Mouse (Mus musculus): ENCODE data around the gene Vash1.

Vash1 gene

DNA sequence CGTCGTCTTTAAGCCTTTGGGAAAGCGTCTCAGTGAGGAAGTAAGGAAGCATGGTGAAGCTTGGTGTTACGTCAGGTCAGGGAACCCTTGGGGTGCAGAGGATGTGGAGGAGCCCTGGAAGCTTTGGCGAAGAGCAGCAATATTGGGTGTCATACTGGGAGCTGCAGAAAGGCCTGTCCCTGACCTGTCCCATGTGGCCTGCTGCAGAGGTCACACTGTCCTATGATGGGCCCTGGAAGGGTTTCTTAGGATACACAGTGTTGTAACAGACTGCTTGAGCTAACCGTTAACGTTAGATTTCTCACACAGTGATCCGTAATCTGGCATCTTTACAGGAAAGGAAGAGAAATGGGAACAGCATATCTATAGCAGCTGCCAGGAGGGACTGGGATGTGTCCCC, 3.7 kb downstream of the Vash1 start:
- DNase-seq (ENCODE audit: low read depth, low spot score), result no peak

DNA sequence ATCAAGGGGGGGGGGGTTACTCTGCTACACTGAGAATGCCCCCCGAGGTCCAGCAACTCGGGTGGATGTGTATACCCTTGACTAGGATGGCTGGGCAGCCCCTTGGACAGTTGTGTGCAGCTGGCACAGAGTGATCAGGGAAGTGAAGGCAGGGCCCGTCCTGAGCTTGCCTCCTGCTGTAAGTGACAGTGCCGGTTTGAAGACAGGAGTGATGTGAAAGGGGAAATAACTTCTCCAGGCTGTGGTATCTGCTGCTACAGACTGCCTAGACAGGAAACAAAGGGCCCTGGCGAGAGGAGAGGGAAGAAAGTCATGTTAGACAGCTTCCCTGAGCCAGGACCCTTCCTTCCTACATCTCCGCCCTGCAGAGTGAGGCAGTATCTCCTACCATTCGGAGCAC, 5.2 kb downstream of the Vash1 start:
- no peak for DNase-seq (ENCODE audit: low read depth, low spot score)

DNA sequence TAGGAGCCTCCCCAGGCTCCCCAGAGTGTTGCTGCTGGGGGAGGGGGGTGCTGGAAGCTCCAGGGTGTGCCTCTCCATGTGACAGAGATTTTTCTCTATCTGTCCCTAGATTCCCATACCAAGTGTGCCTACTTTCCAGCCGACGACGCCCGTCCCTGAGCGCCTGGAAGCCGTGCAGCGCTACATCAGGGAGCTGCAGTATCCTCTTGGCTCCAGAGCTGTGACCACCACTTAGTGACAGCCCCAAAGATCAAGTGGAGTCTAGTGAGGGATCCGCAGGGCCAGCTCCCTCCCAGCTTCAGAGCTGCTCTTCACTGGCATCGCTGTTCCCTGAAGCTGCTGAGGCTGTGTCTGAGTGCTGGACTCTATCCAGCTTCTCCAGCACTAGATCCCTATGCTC, 6.8 kb downstream of the Vash1 start:
- no peak for DNase-seq (ENCODE audit: low read depth, low spot score)

DNA sequence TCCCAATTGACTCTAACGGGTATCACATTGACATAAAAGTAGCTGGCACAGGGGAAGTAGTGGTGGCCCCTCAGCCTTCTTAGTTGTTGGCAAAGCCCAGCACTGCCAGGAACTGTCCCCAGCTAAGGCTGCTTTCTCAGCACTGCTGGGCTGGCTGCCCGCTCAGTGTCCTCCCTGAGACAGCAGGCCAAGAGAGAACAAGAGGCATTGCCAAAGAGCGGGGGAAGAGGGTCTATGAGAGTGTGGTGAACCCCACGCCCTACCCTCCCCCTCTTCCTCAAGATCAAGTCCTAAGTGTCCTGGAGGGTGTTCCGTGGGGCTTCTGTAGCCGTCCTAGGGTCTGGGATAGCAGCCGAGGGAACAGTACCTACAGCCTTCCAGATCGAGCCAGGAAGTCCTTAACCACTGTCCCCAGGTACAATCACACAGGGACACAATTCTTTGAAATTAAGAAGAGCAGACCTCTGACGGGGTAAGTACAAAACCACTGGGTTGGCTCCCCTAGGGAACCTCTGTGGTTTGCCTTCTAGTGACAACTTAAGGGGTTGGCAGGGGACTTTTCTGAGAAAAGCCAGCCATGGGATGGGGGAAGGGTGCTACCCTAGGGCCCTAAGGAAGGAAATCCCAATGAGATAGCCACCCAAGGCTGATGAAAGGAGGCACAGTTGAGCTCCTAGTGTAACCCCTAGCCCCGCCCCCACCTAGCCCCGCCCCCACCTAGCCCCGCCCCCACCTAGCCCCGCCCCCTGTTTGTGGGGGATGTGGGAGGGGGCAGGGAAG, 8.2 kb downstream of the Vash1 start:
- peak; percentile 64 for DNase-seq (ENCODE audit: low read depth, low spot score)

DNA sequence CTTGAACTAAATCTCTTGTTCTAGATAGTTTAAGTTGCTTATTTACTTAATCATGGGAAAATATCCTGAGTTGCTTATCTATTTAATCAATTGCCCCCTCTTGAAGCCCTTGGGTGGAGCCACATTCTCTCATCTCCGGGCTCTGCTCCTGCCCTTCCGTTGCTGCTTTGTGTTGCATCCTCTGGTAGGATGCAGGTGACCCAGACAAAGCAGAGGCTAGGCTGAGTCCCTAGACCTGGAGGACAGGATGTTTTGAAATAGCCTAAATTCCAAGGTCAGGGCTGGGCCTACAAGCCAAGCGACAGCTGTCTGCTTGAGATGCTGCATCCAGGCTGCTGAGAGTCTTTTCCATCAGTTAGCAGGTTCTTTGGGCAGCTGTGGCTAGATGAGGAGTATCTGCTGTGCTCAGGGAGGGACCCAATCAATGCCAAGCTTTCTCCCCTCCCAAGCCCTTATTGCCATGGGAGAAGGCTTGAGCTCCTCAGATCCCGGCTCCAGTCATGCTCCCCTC, 9.0 kb downstream of the Vash1 start:
- peak; percentile 83 for DNase-seq (ENCODE audit: low read depth, low spot score)

DNA sequence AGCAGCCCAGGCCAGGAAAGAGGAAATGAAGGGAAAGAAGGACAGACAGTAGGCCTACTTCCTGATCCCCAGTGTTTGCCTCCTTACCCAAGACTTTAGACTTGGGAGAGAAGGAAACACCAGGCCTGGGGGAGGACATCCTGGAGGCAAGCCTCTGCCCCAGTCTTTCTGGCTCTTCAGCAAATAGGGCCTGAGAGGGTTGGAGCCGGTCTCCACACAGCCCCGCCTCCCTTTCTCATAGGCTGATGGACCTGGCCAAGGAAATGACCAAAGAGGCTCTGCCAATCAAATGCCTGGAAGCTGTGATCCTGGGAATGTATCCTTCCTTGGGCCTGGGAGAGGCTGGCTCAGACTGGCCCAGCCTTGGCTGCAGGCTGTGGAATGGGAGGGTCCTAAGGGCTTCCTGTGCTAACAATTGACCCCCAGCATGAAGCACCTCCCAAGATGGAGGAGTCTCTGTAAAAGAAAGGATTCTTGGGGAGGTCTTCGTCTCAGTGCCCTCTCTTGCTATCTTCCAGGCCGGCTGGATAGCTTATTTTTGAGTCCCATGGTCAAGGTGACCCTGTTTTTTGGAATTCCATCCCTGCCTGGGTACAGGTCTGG, 9.6 kb downstream of the Vash1 start:
- peak; percentile 94 for DNase-seq (ENCODE audit: low read depth, low spot score)

DNA sequence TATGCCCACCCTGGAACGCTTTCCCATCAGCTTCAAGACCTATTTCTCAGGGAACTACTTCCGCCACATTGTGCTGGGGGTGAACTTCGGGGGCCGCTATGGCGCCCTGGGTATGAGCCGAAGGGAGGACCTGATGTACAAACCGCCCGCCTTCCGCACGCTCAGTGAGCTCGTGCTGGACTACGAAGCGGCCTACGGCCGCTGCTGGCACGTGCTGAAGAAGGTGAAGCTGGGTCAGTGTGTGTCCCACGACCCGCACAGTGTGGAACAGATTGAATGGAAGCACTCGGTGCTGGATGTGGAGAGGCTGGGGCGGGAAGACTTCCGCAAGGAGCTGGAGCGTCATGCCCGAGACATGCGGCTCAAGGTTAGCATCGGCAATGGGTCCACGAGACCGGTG, 10.4 kb downstream of the Vash1 start:
- DNase-seq (ENCODE audit: low read depth, low spot score), result peak; percentile 37

DNA sequence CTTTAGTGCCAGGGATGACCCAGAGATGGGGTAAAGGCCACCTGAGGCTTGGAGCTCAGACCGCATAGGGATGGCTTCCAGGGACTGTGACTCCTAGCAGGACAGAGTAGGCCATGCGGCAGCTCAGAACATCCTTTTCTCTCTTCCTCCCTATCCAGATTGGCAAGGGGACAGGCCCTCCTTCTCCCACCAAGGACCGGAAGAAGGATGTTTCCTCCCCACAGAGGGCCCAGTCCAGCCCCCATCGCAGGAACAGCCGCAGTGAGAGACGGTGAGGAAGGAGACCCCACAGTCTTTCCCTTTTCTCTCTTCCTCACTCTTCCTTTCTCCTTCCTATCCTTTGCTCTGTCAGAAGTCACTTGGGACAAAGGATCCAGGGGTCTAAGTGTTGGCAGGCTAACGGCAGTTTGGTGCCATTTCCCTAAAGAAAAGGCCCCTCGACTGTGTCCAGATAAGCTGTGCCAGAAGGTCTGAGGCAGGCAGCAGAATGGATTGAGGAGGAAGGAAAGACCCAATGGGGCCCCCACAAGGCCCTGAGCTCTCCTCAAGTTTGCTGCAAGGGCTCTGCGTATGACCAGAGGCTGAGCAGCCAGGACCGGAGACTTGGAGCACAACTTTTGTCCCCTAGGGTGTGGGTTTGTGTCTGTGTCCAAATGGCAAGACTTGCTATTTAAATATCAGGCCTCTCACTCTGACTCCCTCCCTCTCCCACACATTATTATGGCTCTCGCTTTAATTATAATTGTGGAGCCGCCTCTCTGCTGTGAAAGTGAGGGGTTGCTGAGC, 12.4 kb downstream of the Vash1 start:
- no peak for DNase-seq (ENCODE audit: low read depth, low spot score)

DNA sequence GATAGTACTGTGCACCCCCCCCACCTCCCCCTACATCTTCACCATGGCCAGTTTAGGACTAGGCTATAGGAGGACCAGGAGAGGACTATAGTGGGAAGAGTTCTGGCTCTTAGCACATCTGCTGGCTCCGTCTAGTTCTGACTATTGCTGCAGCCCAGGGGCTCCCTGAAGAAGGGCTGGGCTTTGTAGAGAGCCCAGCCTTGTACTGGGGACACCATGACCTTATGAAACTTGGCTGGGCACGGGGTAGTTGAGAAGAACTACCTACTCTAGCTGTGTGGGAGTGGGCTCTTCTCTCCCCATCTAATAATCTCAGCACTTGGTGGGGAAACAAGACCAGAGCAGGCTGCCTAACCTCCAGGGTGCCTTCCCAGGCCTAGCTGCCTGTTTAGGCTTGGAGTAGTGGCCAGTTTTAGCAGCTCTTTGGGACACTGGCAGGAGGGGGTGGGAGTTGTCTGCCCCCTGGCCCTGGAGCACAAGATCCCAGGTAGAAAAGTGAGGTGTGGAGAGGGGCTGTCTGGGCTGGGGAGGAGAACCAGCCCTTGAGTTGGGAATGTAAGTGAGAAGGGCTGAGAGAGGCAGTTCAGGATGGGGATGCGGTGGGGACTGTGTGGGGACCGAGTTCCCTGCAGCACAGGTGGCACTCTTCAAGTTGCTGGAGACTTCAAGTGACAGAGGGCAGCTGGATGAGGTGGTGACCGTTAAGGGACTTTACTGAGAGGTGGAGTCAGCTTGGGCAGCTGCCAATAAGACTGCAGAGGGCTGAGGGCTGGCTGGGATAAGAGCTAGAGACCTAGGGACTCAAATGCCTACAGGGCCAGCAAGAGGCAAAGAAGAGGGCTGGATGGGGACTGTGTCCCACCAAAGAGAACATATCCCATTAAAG, 14.2 kb downstream of the Vash1 start:
- DNase-seq (ENCODE audit: low read depth, low spot score), result no peak

DNA sequence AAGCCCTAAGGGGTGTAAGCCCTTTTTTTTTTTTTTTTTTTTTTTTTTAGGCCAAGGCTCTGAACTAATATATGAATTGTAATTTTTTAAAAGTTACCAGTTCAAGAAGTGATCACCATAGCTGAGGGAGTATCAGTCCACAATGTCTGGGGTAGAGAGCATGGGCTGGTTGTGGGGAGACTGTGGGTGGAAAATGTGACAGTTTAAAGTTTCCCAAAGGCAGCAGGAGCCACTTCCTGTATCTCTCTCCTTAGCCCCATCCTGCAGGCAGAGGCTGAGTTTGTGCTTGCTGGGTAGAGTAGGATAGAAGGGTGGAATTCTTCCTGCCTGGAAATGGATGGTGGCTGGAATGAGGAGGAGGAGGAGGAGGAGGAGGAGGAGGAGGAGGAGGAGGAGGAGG, 14.9 kb downstream of the Vash1 start:
- no peak for DNase-seq (ENCODE audit: low read depth, low spot score)

DNA sequence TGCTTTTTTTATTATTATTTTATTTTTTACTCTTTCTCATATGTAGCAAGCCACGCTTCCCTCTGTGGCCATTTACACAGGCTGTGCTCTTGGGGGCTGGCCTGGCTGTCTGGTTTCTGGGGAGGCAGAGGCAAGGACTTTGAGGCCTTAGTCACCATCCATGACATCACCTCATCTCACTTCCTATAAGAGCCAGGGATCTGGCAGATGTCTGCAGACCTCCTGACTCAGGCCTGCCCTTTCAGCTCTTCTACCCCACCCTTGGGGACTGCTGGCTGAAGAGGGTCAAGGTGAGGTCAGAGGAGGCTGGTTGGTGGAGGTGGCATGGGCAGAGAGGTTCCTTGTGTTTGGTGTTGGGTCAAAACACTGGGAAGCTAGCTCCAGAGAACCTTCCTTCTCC, 15.9 kb downstream of the Vash1 start:
- no peak for DNase-seq (ENCODE audit: low read depth, low spot score)

DNA sequence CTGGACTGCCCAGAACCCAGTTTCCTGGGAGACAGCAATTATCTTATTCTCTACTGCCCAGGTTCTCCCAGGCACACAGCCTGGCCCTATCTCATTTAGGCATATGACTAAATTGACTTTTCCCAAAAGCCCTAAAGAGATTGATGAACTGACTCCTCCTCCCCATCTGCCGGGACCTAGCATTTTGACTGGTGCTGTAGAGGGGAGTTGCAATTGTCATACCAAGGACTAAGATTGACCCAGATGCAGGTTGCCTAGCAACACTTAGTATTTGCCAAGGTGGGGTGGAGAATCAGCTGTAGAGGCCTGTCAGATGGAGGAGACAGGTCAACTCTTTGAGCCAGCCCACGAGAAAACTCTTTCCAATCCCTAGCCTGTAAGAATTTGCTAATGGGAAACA, 19.5 kb downstream of the Vash1 start:
- DNase-seq (ENCODE audit: low read depth, low spot score), result no peak

DNA sequence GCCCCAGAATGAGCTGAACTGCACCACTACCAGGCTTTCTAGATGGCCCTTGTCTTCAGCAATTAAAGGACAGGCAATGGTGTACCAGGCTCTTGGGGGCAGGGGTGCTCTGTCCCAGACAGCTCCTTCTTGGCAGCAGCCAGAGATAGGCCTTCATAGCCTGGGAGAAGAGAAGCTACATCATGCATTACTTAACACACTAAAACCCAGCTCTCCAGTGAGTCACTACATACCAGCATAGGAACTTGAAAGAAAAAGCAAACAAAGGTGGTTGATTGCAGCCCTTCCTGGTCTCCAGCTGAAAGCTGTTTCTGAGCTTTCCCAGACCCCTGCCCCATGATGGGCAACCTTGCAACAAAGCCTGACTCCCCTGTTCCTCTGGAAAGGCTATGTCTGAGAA, 20.0 kb downstream of the Vash1 start:
- DNase-seq (ENCODE audit: low read depth, low spot score), result no peak

DNA sequence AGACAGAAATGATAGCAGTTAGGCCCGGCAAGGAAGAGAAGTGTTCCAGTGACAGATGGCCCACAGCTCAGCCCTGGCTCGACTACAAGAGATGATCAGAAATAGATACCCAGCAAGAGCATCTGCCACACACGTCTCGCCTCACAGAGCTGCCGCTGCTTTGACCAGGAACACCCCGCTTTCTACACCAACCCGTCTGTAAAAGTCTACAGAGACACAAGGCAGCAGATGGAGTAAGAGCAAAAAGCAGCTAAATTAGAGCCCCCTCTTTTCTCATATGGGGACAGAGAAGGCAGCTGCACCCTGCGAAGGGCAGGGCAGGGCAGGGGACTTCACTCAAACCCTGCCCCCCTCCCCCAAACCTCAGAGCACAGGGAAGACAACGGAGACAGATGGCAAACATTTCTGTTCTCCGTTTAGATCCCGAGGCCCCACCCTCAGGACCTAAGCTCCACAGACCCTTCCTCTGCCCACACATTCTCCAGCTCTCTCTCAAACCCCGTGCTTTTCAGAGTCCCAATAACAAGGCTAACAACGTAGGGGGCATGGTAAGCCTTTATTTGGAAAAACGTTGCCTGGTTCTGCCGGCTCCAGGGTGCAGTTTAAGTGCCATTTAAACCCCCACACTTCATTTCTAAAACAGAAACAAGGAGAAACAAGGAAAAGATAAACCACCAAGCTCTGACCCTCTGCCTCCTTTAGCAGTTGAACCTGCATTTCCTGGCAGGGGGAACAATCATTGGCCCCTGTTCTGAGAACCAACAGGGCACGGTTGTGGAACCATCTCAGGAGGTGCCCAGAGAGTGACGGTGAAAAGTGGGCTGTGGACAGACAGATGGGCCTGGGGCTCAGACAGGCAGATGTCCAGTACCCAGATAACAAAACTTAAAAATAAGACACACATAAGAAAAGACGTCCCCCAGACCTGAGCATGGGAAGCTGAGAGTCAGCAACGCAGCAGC, 21.7 kb downstream of the Vash1 start:
- DNase-seq (ENCODE audit: low read depth, low spot score), result no peak

DNA sequence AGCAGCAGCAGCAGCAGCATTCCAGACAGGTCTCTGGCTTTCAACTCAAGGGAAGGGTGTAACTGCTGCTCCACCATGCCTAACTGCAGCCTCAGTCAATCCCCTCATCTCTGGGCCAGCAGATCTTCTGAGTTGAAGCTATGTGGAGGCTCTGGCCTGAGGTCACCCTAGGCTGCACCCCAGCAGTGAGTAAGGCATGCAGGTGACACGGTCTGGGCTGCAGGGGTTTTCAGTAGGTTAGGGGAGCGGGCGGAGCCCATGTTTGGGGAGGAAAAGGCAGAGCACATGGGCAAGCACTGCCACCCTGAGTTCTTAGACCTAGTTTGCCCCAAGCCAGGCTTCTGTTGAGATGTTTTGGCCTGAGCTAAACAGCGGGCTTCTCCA, 22.4 kb downstream of the Vash1 start:
- no peak for DNase-seq (ENCODE audit: low read depth, low spot score)

DNA sequence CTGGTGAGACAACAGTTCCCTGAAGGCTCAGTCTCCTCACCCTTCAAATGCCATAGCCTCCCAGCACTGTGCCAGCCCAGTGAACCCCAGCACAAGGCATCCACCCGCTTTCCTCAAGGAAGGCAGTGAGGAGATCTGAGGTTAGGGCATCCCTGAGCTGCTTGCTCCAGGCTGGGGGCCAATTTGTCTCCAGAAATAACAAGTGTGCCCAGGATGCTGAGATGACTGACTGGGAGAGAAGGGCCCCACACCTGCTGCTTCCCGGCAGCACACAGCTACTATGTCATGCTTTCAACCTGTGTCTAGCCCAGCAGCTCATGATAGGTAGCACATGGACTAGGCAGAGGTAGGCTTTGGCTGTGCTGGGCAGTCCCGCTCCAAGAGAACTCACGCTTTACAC, 23.0 kb downstream of the Vash1 start:
- no peak for DNase-seq (ENCODE audit: low read depth, low spot score)

DNA sequence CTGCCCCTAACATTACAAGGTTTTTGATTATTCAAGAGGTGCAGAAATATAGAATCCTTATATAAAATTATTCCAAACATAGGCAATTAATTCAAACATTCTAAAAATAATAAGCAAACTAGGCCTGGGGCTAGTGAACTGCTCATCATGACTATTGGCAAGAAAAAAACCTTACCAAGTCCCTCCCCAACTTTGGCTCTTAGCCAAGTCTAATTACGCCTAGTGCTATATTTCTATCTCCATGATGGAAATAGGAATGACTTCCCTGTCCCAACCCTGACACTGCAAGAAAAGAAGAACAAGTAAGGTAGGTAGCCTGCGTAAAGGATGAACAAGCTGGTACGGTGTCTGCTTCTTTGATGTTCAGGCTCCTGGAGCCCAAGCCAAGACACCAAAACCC, 24.2 kb downstream of the Vash1 start:
- no peak for DNase-seq (ENCODE audit: low read depth, low spot score)

DNA sequence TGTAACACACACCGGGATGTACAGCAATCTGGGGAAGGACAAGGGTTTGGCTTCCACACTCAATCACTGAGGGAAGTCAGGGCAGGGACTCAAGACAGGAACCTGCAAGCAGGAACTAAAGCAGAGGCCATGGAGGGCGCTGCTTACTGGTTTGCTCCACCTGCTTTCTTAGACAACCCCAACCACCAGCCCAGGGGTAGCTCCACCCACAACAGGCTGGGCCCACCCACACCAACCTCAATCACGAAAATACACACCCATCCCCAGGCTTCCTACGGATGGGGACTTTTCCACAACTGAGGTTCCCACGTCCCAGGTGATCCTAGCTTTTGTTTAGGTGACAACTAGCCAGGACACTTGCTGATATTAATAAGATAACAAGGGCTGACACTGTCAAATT, 27.3 kb downstream of the Vash1 start:
- DNase-seq (ENCODE audit: low read depth, low spot score), result peak; percentile 44

DNA sequence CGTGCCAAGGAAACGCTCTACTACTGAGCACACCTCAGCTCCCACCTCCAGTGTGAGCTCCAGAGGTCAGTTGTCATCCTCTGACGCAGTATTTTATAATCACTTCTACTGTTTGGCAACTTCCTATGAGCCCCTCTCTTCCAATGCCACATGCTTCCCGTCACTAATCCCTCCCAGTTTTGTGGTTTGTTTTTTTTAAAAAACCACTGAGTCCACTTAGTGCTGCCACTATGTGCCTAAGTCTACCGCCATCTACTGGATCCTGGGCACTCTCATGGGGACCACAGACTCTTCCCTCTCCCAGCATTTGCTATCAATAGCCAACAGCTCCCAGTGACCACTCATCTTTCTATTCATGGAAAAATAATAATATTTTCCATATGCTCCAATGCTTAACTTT, 35.5 kb downstream of the Vash1 start:
- DNase-seq (ENCODE audit: low read depth, low spot score), result peak; percentile 57

DNA sequence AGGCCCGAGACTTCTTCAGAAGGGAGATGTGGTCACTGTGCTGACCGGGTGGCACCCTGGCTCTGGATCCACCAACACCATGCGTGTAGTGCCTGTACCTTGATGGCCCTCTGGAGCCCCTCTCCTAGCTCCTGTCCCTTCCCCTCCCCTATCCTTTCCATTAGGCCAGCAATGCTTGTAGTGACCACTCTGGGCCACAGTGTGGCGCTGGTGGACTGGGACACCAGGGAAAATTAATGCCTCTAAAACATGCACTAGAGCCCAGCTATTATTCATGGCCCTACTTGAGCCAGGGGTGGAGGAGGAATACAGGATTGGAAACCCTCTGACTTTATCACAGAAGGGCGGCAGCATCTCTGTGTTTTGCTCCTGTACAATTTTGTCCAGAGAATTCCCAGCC, 36.9 kb downstream of the Vash1 start:
- DNase-seq (ENCODE audit: low read depth, low spot score), result peak; percentile 60
